Mouse (Mus musculus) activated CD4-positive, CD25-positive, alpha-beta regulatory T cell, adult 4 months (primary cell): ENCODE data around the gene Tmem132c. TPM values are rescaled to one million over a fixed set of nuclear protein-coding genes. Genes with fewer than 3 reads are reported as not detected.

Experiments used
- ATAC-seq: one replicate; pipeline ENCODE4 v1.8.0; 2017
- polyA plus RNA-seq, 2 experiments: library from polyadenylated mRNA; unstranded; fragments of 100-300 nt; shearing (Covaris generic); gene quantifications; one replicate each; pipeline ENCODE4 v1.2.1; 2017

Gene Tmem132c
- polyA plus RNA-seq, 2 experiments from 2014 or later: not detected

DNA sequence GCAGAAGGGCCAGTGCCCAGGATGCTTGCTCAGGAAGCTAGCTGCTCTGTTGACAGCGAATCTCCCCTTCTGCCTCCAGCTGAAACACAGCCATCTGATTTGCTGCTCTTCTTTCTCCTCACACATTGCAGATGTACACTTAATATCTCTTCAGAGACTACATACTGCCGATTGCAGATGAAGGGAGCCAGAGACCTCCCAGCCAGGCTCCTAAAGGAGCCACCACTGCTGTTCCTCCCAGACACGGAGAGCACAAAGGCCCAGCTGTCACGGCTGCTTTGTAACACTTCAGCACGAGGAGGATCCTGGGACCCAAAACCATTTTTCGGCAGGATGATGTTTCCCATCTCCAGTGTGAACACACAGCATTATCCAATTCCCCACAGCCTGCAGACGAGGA is 255.3 kb downstream of the Tmem132c start:
- no peak for ATAC-seq

GRCm38 (mm10) chr5:127499151-127499827 is 257.7 kb downstream of the Tmem132c start:
- ATAC-seq: no peak

DNA sequence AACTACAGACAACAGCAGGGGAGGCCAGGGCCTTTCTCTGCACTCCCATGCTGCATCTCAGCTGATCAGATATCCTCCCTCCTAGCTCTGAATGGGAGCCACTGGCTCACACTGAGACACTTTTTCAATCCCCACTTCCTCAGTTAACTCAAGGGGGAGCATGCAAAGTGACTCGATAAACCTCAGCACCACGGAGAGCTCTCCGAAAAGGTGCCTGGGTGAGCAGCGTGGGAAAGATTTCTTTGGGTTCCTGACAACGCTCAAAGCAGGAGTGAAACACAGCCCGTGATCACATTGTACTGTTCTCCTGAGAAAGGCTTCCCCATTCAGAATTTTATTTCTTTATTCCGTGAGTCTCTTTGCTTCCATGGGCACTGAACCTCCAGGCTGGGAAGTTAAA is 261.2 kb downstream of the Tmem132c start:
- ATAC-seq: no peak

DNA sequence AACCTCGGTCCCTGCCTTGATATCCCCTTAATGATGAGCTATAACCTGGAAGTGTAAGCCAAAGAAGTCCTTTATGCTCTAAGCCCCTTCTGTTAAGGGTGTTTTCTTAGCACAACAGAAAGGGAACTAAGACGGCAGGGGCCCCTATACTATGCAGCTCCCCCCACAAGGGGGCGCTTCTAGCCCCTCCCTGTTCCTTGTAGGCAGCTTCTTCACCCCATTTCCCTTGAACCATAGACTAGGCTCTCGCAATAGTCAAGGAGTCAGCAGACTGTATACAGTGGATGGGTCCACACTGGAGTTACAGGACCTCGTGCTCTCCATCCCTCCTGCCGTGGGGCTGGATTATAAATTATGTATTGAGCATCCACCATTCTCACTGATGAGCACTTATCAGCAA is 264.1 kb downstream of the Tmem132c start:
- ATAC-seq: no peak

- no peak for ATAC-seq
These were observed 270.0 kb downstream of the Tmem132c start for GRCm38 (mm10) chr5:127511653-127512052.

GRCm38 (mm10) chr5:127515960-127516359 is 274.4 kb downstream of the Tmem132c start:
- ATAC-seq: no peak

DNA sequence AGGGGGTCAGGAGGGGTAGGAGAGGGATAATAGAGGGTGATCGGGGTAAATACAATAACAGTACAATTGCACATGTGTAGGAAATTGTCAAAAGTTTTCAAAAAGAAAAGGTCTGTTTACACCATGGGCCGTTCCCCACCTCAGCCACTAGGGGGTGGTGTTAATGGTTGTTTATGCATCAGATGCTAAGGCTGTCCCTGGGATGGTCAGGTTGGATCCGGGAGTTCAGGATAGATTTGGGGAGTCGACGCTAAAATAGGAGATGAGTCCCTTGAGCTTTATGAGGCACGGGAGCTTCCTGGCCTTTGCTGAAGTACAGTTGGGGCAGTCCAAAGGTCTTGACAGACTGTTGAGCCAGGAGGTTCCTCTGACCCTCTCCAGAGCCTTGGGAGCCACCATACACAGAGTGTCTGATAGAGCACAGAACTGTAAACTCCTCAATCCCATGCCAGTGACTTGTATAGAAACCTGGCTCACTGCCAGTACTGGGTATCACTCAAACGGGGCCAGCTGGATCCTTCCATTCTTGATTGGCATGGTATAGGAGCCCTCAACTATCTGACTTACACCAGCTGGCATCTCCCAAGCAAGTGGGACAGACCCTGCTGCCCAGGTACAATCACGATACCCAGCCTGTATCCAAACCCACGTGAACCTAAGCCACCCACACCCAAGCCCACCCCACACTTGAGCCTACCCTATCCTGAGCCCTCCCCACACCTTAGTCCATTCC is 281.3 kb downstream of the Tmem132c start:
- no peak for ATAC-seq

- no peak for ATAC-seq
These were observed 285.9 kb downstream of the Tmem132c start for GRCm38 (mm10) chr5:127527344-127527974.

DNA sequence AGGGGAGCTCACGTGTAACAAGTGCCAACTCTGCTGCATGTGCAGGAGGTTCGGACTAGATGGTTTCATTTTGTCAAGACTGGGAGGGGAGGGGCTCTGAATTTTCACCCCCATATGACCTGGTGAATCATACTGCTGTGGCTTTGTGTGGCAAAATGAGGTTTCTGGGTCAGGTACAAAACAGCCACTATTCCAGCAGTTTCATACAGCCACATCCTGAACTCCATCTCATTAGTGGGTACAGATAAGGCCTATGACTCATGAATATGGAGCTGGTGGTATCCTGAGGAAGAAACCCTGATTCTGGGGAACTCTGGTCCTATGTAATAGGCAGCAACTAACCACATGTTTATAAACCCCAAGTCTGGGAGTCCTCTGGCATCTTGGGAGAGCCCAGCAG is 295.9 kb downstream of the Tmem132c start:
- ATAC-seq: no peak

DNA sequence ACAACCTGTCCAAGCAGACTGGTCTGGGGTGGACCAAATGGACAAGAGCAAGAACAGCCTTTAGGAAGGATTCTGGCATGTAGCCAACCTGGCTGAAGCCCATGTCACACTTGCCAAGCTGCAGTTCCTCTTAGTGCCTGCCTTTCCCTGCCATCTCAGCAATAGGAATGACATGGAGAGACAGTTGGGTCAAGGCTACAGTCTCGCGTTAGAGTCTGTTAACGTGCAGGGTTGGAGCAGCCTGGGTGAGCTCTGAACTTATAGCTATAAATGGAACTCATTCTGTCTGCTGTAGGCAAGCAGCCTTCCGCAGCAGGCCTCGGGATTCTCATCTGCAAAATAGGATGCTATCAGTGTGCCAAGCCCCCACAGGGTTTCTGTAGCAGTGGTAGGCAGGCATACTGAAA is 305.0 kb downstream of the Tmem132c start:
- no peak for ATAC-seq

GRCm38 (mm10) chr5:127548136-127548535 is 306.5 kb downstream of the Tmem132c start:
- no peak for ATAC-seq

- ATAC-seq: no peak
These were observed 319.5 kb downstream of the Tmem132c start for GRCm38 (mm10) chr5:127561086-127561485.

GRCm38 (mm10) chr5:127567165-127567741 is 325.6 kb downstream of the Tmem132c start:
- ATAC-seq: no peak

DNA sequence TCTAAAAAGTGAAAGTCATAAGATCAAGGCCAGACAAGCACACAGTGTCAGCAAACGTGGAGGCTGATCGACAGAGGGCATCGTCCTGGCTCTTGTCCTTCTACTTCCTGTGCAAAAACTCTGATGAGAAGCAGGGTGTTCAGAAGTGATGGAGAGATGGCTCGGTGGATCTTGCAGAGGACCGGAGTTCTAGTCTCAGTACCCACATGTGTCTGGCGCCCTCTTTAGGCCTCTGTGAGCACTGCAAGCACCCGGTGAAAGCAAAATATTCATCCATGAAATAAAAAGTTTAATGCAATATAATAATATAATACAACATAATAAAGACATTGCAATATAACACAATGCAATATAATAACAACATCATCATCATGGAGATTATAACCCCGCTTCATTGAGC is 335.8 kb downstream of the Tmem132c start:
- ATAC-seq: no peak

DNA sequence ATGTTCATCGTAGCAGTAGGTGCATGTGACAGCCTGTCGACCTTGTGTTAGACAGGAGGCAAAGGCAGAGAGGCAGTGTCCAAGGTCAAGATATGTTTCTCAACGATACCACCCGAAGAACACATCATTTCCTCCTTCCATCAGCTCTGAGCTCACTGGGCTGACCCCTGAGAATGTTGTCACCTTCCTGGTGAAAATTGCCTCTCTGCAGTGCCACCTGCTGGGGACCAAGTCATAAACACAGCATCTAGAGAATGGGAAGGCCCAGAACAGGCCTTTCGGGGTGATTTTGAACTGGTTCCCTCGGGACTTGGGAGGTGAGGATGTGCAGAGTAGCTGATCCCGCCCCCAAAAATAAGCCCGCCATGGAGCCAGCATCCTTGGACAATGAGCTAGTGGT is 342.1 kb downstream of the Tmem132c start:
- ATAC-seq: no peak

- ATAC-seq: no peak
These were observed 346.2 kb downstream of the Tmem132c start for GRCm38 (mm10) chr5:127587854-127588253.

GRCm38 (mm10) chr5:127592406-127592805 is 350.8 kb downstream of the Tmem132c start:
- no peak for ATAC-seq

- ATAC-seq: no peak
These were observed 351.2 kb downstream of the Tmem132c start for GRCm38 (mm10) chr5:127592854-127593253.

GRCm38 (mm10) chr5:127595676-127596075 is 354.1 kb downstream of the Tmem132c start:
- no peak for ATAC-seq

DNA sequence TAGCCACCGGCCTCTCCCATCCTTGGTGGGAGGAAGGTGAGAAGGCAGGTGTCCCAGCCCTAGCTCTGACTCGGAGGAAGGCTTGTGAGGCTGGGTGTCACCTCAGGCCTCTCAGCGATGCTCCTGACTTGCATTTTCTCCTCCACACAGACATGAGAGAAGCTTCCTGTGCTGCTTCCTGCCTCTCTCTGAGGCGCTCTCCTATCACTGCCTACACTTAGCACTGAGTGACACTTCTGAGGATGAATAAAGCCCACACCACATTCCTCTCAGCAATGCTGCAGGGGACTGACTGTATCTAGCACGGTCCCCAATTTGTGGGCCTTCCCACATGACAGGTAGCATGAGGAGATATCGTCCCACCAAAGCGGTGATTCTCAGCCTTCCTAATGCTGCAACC is 355.3 kb downstream of the Tmem132c start:
- no peak for ATAC-seq

DNA sequence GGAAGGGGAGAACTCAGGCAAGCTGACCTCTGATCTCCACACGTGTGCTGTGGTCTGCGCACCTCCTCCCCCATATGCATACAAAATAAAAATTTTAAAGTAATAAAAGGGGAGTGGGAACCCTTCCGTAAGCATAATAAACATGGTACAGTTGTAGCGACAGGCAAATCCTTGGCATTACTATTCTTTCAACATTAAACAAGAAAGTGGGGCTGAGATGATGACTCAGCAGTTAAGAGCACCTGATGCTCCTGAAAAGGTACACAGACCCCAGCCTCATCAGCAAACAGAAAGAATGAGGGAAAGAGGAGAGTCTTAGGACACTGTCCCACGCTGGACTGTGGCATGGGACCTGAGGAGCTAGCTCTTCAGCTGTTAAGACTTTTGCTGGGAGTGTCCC is 361.4 kb downstream of the Tmem132c start:
- no peak for ATAC-seq

GRCm38 (mm10) chr5:127607507-127607906 is 365.9 kb downstream of the Tmem132c start:
- no peak for ATAC-seq

DNA sequence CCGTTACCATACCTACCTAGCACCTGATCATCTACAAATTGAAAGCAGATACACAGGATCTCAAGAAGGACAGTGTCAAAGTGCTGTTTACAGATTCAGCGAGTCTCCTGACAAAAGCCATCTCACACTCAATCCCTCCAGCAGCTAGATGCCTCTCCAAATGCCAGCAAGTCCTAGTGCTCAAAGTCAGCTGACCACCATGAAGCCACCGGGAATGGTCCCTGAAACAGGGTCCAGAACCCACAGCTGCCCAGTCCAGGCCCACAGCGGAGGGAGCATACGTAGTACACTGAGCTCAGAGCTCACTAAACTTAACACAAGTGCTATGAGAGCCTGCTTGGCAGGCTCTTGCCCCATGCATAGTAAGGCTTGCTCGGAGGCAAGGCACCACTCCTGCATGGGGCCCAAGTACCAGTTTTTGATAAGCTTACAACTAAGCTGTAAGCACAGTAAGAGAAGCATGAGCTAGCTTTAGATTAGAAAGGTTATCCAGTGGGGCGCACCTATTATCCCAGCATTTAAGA is 367.6 kb downstream of the Tmem132c start:
- ATAC-seq: no peak
